ENCODE assay signal across 7 mouse cellular contexts in the genomic region with DNA sequence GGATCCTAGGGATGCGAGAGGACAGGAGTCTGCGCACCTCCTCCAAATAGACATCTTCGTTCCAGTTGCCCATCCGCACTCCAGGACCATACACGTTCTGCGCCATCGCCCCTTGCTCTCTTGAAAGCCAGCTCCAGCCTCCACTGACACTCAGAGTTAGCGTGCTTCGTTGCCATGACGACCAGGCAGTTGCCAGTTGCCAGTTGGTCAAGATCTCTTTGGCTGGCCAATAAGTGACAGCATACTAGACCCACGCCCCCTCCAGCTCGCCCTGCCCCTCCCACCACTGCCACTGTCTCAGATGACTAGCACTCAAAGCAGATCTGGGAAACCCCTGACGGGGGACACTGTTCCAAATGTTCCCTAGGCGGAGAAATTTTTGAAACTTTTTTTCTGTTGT. TPM values are rescaled to one million over a fixed set of nuclear protein-coding genes. Genes with fewer than 3 reads are reported as not detected.
DNase-seq lines count a peak whose midpoint lies in the region; ATAC-seq lines count a peak whose summit lies in the region.

Cfap161 (minus strand) TSS at position 176 of the 400 bp plus-strand sequence.

- H3K4me3 ChIP-seq in intestine, embryonic 14.5 days (ENCODE audit: low read depth, low read length), result no peak within 1 kb of the TSS
- no peak within 1 kb of the TSS for H3K4me3 ChIP-seq in lung, embryonic 16.5 days (ENCODE audit: low read length)
- H3K4me3 ChIP-seq in stomach, embryonic 14.5 days (ENCODE audit: low read depth, low read length), result no peak within 1 kb of the TSS

- peak; percentile 77 to 81 for DNase-seq in right cerebral cortex, postnatal 10 days (ENCODE audit: low spot score in 2 of 2)
- DNase-seq in right cerebral cortex, postnatal 36 days (ENCODE audit: low spot score in 2 of 2), result no peak
- DNase-seq in embryo, embryonic 9.5 days (ENCODE audit: extremely low spot score), result peak; percentile 88
- DNase-seq in intestine, embryonic 14.5 days (ENCODE audit: low spot score), result peak; percentile 74
- no peak for DNase-seq in thymus, adult 18-20 months

- H3K4me2 ChIP-seq in intestine, embryonic 14.5 days (ENCODE audit: low read length), result 0 out of 2 replicates have a peak within 1 kb of the TSS, but pooled peaks have one; percentile 18
- no peak within 1 kb of the TSS for H3K4me2 ChIP-seq in lung, embryonic 16.5 days (ENCODE audit: low read depth, low read length)
- H3K4me2 ChIP-seq in stomach, embryonic 14.5 days (replicated peaks; ENCODE audit: low read depth, low read length), result no peak within 1 kb of the TSS

- peak; percentile 85 for ATAC-seq in intestine, embryonic 14.5 days (replicated peaks; ENCODE audit: low FRiP score, low TSS enrichment, low read depth)
- ATAC-seq in lung, embryonic 16.5 days (ENCODE audit: low read depth), result peak; percentile 95
- peak; percentile 85 for ATAC-seq in stomach, embryonic 14.5 days (ENCODE audit: insufficient number of reproducible peaks, insufficient read depth, low FRiP score, low read depth)

- H3K27me3 ChIP-seq in intestine, embryonic 14.5 days (replicated peaks; ENCODE audit: control insufficient read depth, insufficient read depth, low read length), result no peaks in the 10 kb centered on the region
- H3K27me3 ChIP-seq in lung, embryonic 16.5 days (ENCODE audit: control insufficient read depth, insufficient read depth, low read depth, low read length), result no peaks in the 10 kb centered on the region
- H3K27me3 ChIP-seq in stomach, embryonic 14.5 days (ENCODE audit: control insufficient read depth, insufficient read depth, low read length), result no peaks in the 10 kb centered on the region

- 15% methylated on average over 14 of the region's 14 CpGs for WGBS in intestine, embryonic 14.5 days
- 4% methylated on average over 14 of the region's 14 CpGs for WGBS in lung, embryonic 16.5 days
- WGBS in stomach, embryonic 14.5 days, result 9% methylated on average over 14 of the region's 14 CpGs

- H3K27ac ChIP-seq in intestine, embryonic 14.5 days (ENCODE audit: low read depth), result no peak within 1 kb of the TSS
- H3K27ac ChIP-seq in lung, embryonic 16.5 days (ENCODE audit: low read length), result no peak within 1 kb of the TSS
- H3K27ac ChIP-seq in stomach, embryonic 14.5 days (ENCODE audit: low read length), result no peak within 1 kb of the TSS

- H3K9me3 ChIP-seq in intestine, embryonic 14.5 days (ENCODE audit: control insufficient read depth, low read length), result no peaks in the 10 kb centered on the region
- H3K9me3 ChIP-seq in lung, embryonic 16.5 days (ENCODE audit: control insufficient read depth, low read length), result no peaks in the 10 kb centered on the region
- H3K9me3 ChIP-seq in stomach, embryonic 14.5 days (ENCODE audit: control insufficient read depth, low read depth, low read length), result no peaks in the 10 kb centered on the region

- no peaks in the 10 kb centered on the region for H3K36me3 ChIP-seq in intestine, embryonic 14.5 days (ENCODE audit: control insufficient read depth, insufficient read depth, low read length)
- H3K36me3 ChIP-seq in lung, embryonic 16.5 days (ENCODE audit: control insufficient read depth, insufficient read depth, low read length), result no peaks in the 10 kb centered on the region
- no peaks in the 10 kb centered on the region for H3K36me3 ChIP-seq in stomach, embryonic 14.5 days (ENCODE audit: control insufficient read depth, insufficient read depth, low read length)

- H3K4me1 ChIP-seq in intestine, embryonic 14.5 days (replicated peaks; ENCODE audit: control insufficient read depth, insufficient read depth, low read length), result peaks cover 9% of the 10 kb centered on the region; the same call in 1 of the 2 replicates
- peaks cover 6% of the 10 kb centered on the region; the same call in 1 of the 2 replicates for H3K4me1 ChIP-seq in lung, embryonic 16.5 days (replicated peaks; ENCODE audit: control insufficient read depth, insufficient read depth, low read length)
- peaks cover 7% of the 10 kb centered on the region; the same call in 1 of the 2 replicates for H3K4me1 ChIP-seq in stomach, embryonic 14.5 days (ENCODE audit: control insufficient read depth, insufficient read depth, low read length)

- H3K9ac ChIP-seq in intestine, embryonic 14.5 days (ENCODE audit: low read length), result no peak within 1 kb of the TSS
- no peak within 1 kb of the TSS for H3K9ac ChIP-seq in lung, embryonic 16.5 days (ENCODE audit: low read length)
- no peak within 1 kb of the TSS for H3K9ac ChIP-seq in stomach, embryonic 14.5 days (replicated peaks; ENCODE audit: low read depth, low read length)

RNA-seq across cellular contexts. Expression of gene Cfap161, which starts in this region (rescaled TPM):
- 0.17 and 0.45 TPM in 2 replicates for polyA plus RNA-seq in intestine, embryonic 14.5 days (2014; fragmentation: Nextera tagmentation; extraction: Ambion mirVana)
- 7.4 and 8.4 TPM in 2 replicates for polyA plus RNA-seq in lung, embryonic 16.5 days (2015; fragmentation: Nextera tagmentation; extraction: Ambion mirVana)
- polyA plus RNA-seq in stomach, embryonic 14.5 days (2014; fragmentation: Nextera tagmentation; extraction: Ambion mirVana), result 0.25 and 0.31 TPM in 2 replicates

Comparison
In these comparisons a context has a peak if more than half of its experiments do, and no peak if none do; other contexts are left out.
1. DNase-seq: peak in right cerebral cortex, postnatal 10 days (2 of 2) and embryo, embryonic 9.5 days (single experiment); none in right cerebral cortex, postnatal 36 days (0 of 2) and thymus, adult 18-20 months (0 of 2).
2. Peak in DNase-seq, ATAC-seq and H3K4me2 ChIP-seq in intestine, embryonic 14.5 days; RNA of the gene not detected or under 1 TPM.
3. Peak in ATAC-seq in stomach, embryonic 14.5 days; RNA of the gene not detected or under 1 TPM.
4. Peak in every context shown above with its lines, with median percentiles within 50 percentile points of each other: ATAC-seq.